Mouse (Mus musculus) cerebellum, adult 2 months (tissue): ENCODE measurements around the gene Fgd2.

Experiments
- CTCF ChIP-seq: fragments of 200-500 bp; IDR thresholded peaks from 2 replicates; pipeline ENCODE4 v1.5.1; 2011; ENCODE audit warnings: low read depth, mild to moderate bottlenecking, control low read depth, low read length, moderate library complexity, borderline replicate concordance; ENCODE audit not compliant: insufficient read depth
- POLR2A ChIP-seq: fragments of 200-500 bp; IDR thresholded peaks from 2 replicates; pipeline ENCODE4 v1.6.1; 2011; ENCODE audit warnings: low read length, control low read depth, borderline replicate concordance; ENCODE audit not compliant: insufficient read depth

- TF ChIP-seq POLR2A (no peak), CTCF (no peak)
Observed at GRCm38 (mm10) chr17:29337979-29338823, 22.5 kb upstream of the Fgd2 start.
